8 mouse cellular contexts compared by ENCODE assay signal in genomic region chr8:120113306-120113705, GRCm38 (mm10). TPM values are rescaled to one million over a fixed set of nuclear protein-coding genes. Genes with fewer than 3 reads are reported as not detected.
A peak's percentile ranks its signal among the peaks of the same experiment; 100 is the strongest.
DNase-seq lines count a peak whose midpoint lies in the region; ATAC-seq and TF ChIP-seq lines count a peak whose summit lies in the region.

No protein-coding gene starts in this region.

- peak overlapping the region; percentile 83 for H3K27ac ChIP-seq in cerebellum, adult 2 months (ENCODE audit: insufficient read depth, low read length)
- H3K27ac ChIP-seq in heart, embryonic 12.5 days (ENCODE audit: poor library complexity, severe bottlenecking), result peak overlapping the region; percentile 87

- peak; percentile 69 to 72 for DNase-seq in kidney, adult 8-10 months
- no peak for DNase-seq in kidney, adult 18-20 months
- DNase-seq in cerebellum, adult 2 months, result peak in 1 of 2 experiments; percentile 57
- peak; percentile 60 for DNase-seq in large intestine, adult 2 months (ENCODE audit: low read depth, low spot score)
- no peak for DNase-seq in urinary bladder, adult 2 months (ENCODE audit: low spot score)
- no peak for DNase-seq in retina, postnatal 1 day

- WGBS in cerebellum, adult 2 months, result 1% methylated on average over 10 of the region's 10 CpGs
- 3% methylated on average over 10 of the region's 10 CpGs for WGBS in heart, embryonic 12.5 days
- WGBS in large intestine, adult 2 months, result 2% methylated on average over 10 of the region's 10 CpGs

- no peaks in the 10 kb centered on the region for H3K27me3 ChIP-seq in cerebellum, adult 2 months (ENCODE audit: control insufficient read depth, insufficient read depth, low read length)
- peaks cover 15% of the 10 kb centered on the region; the same call in 1 of the 2 replicates for H3K27me3 ChIP-seq in heart, embryonic 12.5 days (replicated peaks)

- TF ChIP-seq POLR2A in cerebellum, adult 2 months (IDR thresholded peaks at IDR 0.05; ENCODE audit: borderline replicate concordance, insufficient read depth, low read length), result no peak

- H3K36me3 ChIP-seq in heart, embryonic 12.5 days, result no peaks in the 10 kb centered on the region

- H3K4me3 ChIP-seq in cerebellum, adult 2 months (replicated peaks; ENCODE audit: insufficient read depth, low read depth, low read length), result peak overlapping the region; percentile 70
- H3K4me3 ChIP-seq in heart, embryonic 12.5 days, result peak overlapping the region; percentile 79

- H3K4me2 ChIP-seq in heart, embryonic 12.5 days, result peak overlapping the region; percentile 89

- peak; percentile 43 for ATAC-seq in heart, embryonic 12.5 days (ENCODE audit: insufficient number of reproducible peaks, low FRiP score)
- ATAC-seq in megakaryocyte-erythroid progenitor cell, adult 5-6 weeks (replicated peaks; ENCODE audit: low FRiP score, low TSS enrichment, poor library complexity, severe bottlenecking), result peak; percentile 6

- H3K4me1 ChIP-seq in cerebellum, adult 2 months (ENCODE audit: control insufficient read depth, insufficient read depth, low read length), result peaks cover 10% of the 10 kb centered on the region
- peaks cover 30% of the 10 kb centered on the region for H3K4me1 ChIP-seq in heart, embryonic 12.5 days (replicated peaks)

- TF ChIP-seq CTCF in cerebellum, adult 2 months (IDR thresholded peaks at IDR 0.05; ENCODE audit: borderline replicate concordance, insufficient read depth, low read depth, low read length), result no peak

- H3K9ac ChIP-seq in heart, embryonic 12.5 days, result peak overlapping the region; percentile 72

- peaks cover 3% of the 10 kb centered on the region; the same call in 1 of the 2 replicates for H3K9me3 ChIP-seq in heart, embryonic 12.5 days (replicated peaks)

RNA-seq across cellular contexts. Expression of gene 6430548M08Rik, which starts 0.6 kb away (rescaled TPM):
- polyA plus RNA-seq in cerebellum, adult 2 months (2012; rRNA removed), result 175 and 188 TPM in 2 replicates
- 13.8 and 14.4 TPM in 2 replicates for polyA plus RNA-seq in heart, embryonic 12.5 days (2016; fragmentation: Nextera tagmentation; extraction: Ambion mirVana)
- polyA plus RNA-seq in large intestine, adult 2 months (2012; rRNA removed), result 9.7 and 10.6 TPM in 2 replicates
- 0.07 TPM in 1 of 2 replicates, not detected in the other for total RNA-seq in megakaryocyte-erythroid progenitor cell, adult 5-6 weeks (2014; fragmentation: Nextera tagmentation)
- 0.15 and 0.56 TPM in 2 replicates for total RNA-seq in megakaryocyte-erythroid progenitor cell, adult 5-6 weeks (2017)
- polyA plus RNA-seq in urinary bladder, adult 2 months (2012; rRNA removed), result 5.3 and 8.4 TPM in 2 replicates

RNA-seq across cellular contexts. Expression of gene Zdhhc7, which starts 12.0 kb away (rescaled TPM):
- 34.7 and 39.3 TPM in 2 replicates for polyA plus RNA-seq in cerebellum, adult 2 months (2012; rRNA removed)
- 33.9 and 34.9 TPM in 2 replicates for polyA plus RNA-seq in heart, embryonic 12.5 days (2016; fragmentation: Nextera tagmentation; extraction: Ambion mirVana)
- 120 and 150 TPM in 2 replicates for polyA plus RNA-seq in large intestine, adult 2 months (2012; rRNA removed)
- total RNA-seq in megakaryocyte-erythroid progenitor cell, adult 5-6 weeks (2014; fragmentation: Nextera tagmentation), result 27.4 and 30.4 TPM in 2 replicates
- 9.2 and 12.9 TPM in 2 replicates for total RNA-seq in megakaryocyte-erythroid progenitor cell, adult 5-6 weeks (2017)
- 35.9 and 38.7 TPM in 2 replicates for polyA plus RNA-seq in urinary bladder, adult 2 months (2012; rRNA removed)

Comparison
In these comparisons a context has a peak if more than half of its experiments do, and no peak if none do; other contexts are left out.
1. DNase-seq: peak in kidney, adult 8-10 months (2 of 2) and large intestine, adult 2 months (single experiment); none in kidney, adult 18-20 months (single experiment), urinary bladder, adult 2 months (single experiment) and retina, postnatal 1 day (single experiment).
2. RNA of gene 6430548M08Rik, which starts 0.6 kb away (polyA plus RNA-seq): 175 to 188 TPM in cerebellum, adult 2 months; 13.8 to 14.4 TPM in heart, embryonic 12.5 days, 9.7 to 10.6 TPM in large intestine, adult 2 months and 5.3 to 8.4 TPM in urinary bladder, adult 2 months; every median in the first group is over 10 times any median in the second.